Mouse (Mus musculus): ENCODE measurements at regions not wholly inside any gene's neighbourhood (a gene's known extent, or its start where the extent isn't known, plus 50 kb on each side); places are given as distances from the start of the nearest gene placed in this dataset.
"Not testable (repeated sequence)": the region's sequence is repeated elsewhere in the genome, so short reads cannot be mapped to it uniquely, and the experiment has no call there.

DNA sequence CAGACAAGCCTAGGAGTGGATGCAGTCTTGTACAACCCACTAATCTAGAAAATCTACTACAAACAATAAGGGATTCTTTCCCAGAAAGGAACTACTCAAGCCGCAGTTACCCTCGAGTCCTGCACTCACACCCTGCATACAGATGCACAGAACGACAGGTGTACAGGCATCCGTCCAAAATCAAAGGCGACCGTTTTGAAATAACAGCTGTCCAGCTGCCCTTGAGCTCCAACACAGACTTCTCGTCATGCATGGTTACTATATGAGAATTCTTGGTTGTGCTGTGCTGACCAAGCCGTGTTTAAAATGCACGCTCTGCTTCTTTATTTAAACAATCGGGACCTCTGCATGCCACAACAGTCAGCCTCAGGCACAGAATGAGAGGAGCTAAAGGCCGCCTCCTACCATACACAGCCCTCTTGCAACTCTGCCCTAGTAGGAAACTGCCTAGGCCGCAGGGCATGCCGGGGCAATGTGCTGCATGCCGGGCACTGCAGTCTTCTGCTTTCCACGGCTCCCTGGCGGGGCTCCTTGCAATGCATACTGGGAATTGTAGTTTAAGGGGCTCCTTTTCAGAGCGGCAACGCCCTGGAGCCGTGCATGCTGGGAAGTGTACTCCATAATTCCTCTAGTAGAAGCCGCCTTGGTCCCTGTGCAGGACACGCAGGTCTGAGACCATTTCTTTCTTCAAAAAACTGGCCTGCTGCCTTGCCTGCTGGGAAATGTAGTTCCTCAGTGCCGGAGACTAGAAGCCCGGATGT, 237.4 kb upstream of the Myt1l start:
- peak; percentile 90 for DNase-seq

- no peak for DNase-seq
Observed at GRCm38 (mm10) chr12:29297984-29298383, 230.2 kb upstream of the Myt1l start.

DNA sequence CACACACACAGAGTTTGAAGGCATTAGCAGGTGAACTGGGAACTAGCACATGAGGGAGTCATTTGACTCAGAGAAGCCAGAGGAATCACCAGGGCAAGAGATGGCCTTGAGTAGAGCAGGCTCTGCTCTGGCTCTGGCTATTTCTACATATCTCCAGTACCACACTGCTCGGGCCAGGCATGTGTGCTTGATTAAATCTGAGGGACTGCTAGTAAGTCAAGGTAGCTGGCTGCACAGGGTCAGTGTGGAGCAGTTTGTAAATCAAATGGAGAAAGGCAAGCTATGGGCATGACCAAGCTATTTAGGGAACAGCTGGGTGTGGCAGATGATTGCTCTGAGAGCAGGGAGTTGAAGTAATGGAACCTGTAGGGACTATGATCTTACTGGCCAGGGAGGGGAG, 212.5 kb upstream of the Myt1l start:
- no peak for DNase-seq

- DNase-seq = no peak
Observed at GRCm38 (mm10) chr12:29321468-29321867, 206.7 kb upstream of the Myt1l start.

DNA sequence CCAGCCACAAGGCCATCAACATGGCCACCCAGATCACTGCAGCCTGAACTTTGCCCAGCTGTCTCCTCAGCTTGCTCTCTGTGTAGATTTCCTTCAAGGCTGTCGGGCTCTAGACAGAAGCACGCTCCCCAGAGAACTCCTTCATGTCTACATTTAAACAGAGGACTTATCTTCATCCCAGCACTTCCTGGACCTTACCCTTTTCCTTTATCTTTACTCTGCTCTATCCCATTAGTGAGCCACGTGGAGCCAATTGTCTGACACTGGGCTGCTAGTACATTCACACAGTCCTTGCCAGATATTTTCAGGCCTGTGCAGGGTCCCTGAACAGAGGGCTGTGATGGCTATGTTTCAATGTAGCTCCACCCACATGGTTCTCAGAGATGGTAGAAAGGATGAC, 204.7 kb upstream of the Myt1l start:
- no peak for DNase-seq

- DNase-seq = no peak
Observed at GRCm38 (mm10) chr12:29335839-29336469, 192.2 kb upstream of the Myt1l start.

DNA sequence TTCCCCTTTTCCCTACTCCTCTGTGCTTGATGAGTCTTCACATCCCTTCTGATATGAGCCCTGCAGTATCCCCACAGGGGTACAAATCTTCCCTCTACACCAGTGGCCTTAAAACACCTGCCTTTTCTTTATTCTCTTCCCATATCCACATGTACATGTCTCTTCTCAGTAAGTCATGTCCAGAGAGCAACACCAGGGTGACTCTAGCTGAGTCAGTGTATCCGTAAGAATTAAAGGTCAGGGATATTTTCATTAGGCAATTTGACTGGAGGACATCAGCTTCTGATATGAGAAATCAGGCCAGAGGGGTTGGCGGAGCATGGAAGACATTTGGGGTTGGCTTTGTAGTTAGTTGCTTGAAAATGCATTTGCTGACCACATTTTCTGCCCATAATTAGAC, 190.8 kb upstream of the Myt1l start:
- no peak for DNase-seq

- DNase-seq = no peak
Observed at GRCm38 (mm10) chr12:29341388-29341995, 186.7 kb upstream of the Myt1l start.

DNA sequence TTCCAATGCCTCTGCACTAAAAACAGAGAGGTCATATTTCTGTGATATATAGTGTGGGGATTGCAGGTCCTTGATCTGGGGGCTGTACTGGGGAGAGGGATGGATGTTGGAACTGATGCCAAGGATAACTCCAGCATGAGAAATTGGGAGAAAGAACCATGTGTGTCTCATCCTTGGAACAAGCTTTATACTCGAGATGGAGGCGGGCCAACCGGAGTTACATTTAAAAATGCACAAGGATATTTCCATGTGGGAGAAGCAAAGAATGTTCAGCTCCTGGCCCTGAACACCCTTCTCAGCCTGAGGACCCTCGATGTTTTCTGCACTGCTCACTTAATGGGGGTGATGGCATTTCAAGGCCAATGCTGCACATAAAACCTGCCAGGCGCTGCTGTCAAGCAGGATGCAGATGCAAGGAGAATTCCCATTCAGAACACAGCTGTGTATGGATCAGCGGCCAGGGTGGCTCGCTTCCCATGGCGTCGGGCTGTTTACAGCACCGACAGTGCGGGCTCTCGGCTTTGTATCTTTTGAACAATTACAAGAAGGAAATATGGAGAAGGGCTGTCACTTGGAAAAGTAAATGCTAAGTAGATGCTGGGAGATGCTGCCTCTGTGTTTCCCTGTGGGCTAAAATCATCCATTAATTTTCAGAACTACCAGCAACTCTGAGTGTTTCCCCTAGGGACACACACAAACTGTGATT, 184.9 kb upstream of the Myt1l start:
- peak; percentile 47 for DNase-seq

- DNase-seq = peak; percentile 39
Observed at GRCm38 (mm10) chr12:29348698-29349097, 179.5 kb upstream of the Myt1l start.

- DNase-seq = no peak
Observed at GRCm38 (mm10) chr12:29349146-29349850, 178.9 kb upstream of the Myt1l start.

DNA sequence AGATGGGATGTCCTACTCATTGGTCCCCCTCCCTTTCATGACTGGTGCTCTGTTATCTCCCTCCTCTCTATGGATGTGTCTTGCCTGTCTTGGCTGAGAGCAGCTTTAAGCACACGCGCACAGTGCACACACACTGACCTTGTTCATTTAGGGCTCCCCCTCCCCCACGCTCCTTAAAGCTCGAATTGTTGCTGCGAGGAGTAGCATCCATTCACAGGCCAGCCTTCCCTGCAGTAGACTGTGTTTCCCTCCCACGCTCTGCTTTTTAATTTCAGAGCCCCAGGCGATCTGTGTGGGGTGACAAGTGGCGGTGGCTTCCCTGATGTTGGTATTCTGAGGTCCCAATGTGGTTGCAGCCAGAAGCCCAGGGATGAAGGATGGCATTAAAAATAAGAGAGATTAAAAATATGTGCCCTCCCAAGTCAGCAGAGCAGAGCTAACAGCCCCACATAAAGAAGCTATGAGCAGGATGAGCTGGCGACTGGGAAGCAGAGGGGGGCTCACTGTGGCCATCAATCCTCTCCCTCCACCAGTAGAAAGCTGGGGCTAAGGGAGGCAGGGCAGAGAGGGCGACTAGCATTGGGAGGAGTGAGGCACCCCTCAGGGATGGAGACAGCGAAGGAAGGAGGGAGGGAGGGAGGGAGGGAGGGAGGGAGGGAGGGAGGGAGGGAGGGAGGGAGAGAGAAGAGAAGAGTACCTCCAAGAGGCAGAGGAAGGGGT, 174.2 kb upstream of the Myt1l start:
- DNase-seq = peak; percentile 59

GRCm38 (mm10) chr12:29354816-29355215, 173.4 kb upstream of the Myt1l start:
- DNase-seq = no peak

DNA sequence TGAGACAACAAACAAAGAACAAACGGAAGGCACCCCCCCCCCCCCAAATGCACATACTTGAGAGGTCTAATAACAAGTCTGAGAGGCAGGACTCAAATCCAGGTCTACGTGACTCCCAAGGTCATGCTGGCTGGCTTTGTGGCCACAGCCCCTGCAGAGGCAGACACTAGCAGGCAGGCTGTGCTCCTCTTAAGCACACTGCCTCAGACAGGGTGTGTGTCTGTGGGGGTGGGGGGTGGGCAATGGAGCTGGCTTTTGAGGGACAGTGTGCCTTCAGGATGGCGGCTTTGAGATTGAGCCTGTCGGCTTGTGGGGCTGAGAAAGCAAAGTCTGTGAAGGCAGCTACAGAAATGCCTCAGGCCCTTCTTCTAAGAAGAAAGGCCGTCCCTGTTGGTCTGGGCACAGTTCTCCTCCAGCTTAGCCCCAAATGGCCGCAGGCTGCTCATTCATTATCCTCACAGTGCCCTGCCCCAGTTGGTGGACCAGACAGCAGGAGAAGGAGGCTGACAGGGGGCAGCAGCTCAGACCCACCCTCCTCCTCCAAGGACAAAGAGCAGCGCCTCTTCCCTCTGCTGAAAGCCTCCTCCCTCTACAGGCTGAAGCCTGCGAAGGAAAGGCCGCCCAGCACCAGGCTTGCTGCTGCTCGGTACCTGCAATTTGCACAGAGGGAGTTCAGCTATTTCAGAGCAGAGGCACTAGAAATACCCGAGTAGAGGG, 171.3 kb upstream of the Myt1l start:
- DNase-seq = peak; percentile 39

GRCm38 (mm10) chr12:29361236-29361635, 166.9 kb upstream of the Myt1l start:
- DNase-seq = no peak

DNA sequence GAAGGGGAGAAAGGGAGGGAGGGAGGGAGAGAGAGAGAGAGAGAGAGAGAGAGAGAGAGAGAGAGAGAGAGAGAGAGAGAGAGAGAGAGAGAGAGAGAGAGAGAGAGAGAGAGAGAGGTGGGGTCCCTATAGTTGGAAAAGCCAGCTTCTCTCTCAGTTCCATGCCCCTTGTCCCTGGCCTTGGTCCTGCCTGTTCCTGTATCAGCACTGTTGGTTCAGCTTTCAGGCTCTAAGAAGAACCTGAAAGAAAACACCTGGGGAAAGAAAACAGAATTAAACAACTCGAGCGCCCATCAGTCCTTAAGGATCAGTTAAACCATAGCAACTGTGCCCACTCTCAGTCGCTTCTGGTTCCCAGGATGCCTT, 160.5 kb upstream of the Myt1l start:
- DNase-seq = not testable (repeated sequence)

DNA sequence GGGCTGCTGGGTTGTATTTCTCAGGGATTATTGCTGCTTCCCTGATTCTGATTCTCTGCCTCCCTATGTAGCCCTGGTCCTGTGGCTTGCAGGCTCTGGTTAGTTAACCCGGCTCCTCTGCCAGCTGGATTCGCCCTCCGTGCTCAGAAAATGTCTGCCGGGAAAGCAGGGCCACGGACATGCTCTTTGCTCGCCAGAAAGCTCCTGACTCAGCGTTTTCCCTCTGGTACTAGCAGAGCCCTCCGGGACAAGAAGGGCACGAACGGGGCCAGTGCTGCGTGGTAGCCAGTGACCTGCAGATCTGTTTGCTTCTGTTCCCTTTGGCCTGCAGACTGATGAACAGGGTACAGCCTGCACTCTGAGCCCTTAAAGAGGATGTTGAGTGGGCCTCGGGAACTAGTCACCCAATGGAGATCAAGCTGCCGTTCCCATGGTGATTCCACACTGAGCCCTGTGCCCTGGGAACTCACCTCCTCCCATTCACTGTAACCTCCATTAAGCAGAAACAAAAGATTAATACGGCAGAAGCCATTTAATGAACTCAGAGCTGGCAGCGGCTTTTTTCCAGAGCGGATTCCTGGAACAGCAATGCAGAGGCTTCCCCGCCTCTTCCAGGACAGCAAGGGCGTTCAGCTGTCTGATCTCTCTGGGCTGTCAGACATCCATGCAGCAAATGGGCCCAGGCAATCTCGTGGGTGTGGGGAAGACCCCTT, 159.9 kb upstream of the Myt1l start:
- DNase-seq = no peak

GRCm38 (mm10) chr12:29368820-29369175, 159.4 kb upstream of the Myt1l start:
- no peak for DNase-seq

- no peak for DNase-seq
Observed at GRCm38 (mm10) chr12:29391756-29392155, 136.4 kb upstream of the Myt1l start.

DNA sequence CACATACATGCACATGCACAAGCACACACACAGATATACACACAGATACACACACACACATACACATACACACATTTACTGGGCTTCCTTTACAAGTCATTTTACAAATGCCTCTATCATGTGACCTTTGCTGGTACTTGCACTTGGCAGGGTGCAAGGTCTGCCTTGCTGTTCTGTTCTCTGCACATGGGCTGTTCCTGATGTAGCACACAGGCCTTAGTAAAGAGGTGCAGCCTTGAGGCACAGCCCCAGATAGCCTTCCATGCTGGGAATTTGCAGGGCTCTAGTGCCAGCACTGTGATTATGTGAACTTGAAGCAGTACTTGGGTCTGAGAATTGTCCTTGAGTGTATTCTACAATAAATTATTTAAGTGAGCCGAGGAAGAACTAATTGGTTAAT, 133.9 kb upstream of the Myt1l start:
- DNase-seq = no peak

DNA sequence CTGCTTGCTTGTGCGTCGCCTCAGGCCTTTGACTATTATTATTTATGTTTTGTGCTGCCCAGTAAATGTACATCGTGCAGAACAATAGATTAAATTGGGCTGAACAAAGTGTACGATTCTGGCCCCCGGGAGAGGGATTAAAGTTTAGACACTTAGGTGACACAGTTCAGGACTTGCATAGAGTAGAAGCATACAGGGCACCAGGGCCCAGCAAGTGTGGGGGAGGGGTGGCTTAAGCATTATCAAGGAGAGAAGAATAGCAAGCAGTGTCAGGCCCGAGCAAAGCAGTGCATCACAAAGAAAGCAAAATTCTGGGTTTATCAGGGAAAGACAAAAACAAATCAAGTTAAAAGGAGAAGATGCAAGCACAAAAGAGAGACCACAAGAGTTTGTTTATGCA, 133.3 kb upstream of the Myt1l start:
- no peak for DNase-seq
